Comparison of ENCODE assay signal across 26 mouse cellular contexts in the genomic region with DNA sequence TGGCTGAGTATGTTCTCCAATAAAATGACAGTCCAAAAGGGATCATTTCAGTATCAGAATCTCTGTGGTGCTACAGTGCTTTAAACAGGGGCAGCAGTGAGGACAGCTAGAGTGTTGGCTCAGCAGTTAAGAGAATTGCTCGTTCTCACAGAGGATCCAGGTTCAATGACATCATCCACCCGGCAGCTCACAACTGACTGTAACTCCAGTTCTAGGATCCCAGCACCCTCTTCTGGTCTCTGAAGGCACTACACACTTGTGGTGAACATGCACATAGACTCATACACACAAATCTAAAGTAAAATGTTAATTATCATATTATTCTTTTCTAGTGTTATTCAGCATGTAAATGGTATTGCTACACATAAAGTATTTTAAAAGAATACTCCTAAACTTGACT. TPM values are rescaled to one million over a fixed set of nuclear protein-coding genes. Genes with fewer than 3 reads are reported as not detected.
DNase-seq lines count a peak whose midpoint lies in the region; ATAC-seq and TF ChIP-seq lines count a peak whose summit lies in the region.
"Had no signal": no experiment of that assay in that cellular context is flagged by ENCODE, and none has a peak within 500 bp of the region (broad histone marks: within the 10 kb centered on the region; RNA-seq: fewer than 3 reads in every experiment).

No protein-coding gene starts in this region.

- H3K4me1 ChIP-seq in liver, postnatal 0 days (ENCODE audit: insufficient read depth), result no peaks in the 10 kb centered on the region
- H3K4me1 ChIP-seq in liver, embryonic 11.5 days (replicated peaks; ENCODE audit: control insufficient read depth, insufficient read depth, low read length), result no peaks in the 10 kb centered on the region
- 0 out of 2 replicates have a peak, but pooled peaks cover 2% of the 10 kb centered on the region for H3K4me1 ChIP-seq in stomach, postnatal 0 days (replicated peaks; ENCODE audit: control insufficient read depth, insufficient read depth)
- H3K4me1 ChIP-seq: heart, embryonic 10.5 days had no signal

- H3K9me3 ChIP-seq in liver, postnatal 0 days (ENCODE audit: low read length), result 0 out of 2 replicates have a peak, but pooled peaks cover 2% of the 10 kb centered on the region
- no peaks in the 10 kb centered on the region for H3K9me3 ChIP-seq in liver, embryonic 11.5 days (ENCODE audit: control insufficient read depth, low read length)
- no peaks in the 10 kb centered on the region for H3K9me3 ChIP-seq in stomach, postnatal 0 days (ENCODE audit: control insufficient read depth, low read length)
- H3K9me3 ChIP-seq: embryonic facial prominence, embryonic 12.5 days; embryonic facial prominence, embryonic 15.5 days; heart, embryonic 10.5 days had no signal

- no peak for DNase-seq in liver, postnatal 0 days
- DNase-seq in liver, embryonic 11.5 days (ENCODE audit: low spot score), result no peak
- peak; percentile 27 for DNase-seq in ES-CJ7 (ENCODE audit: low read depth, low spot score)
- DNase-seq in R1 (ENCODE audit: low read depth, low spot score), result peak; percentile 61
- no peak for DNase-seq in gastrocnemius, adult 2 months
- DNase-seq in stomach, postnatal 0 days (ENCODE audit: low spot score), result no peak
- DNase-seq: adrenal gland, postnatal 10 days; adrenal gland, postnatal 36 days; cerebellum, adult 18-20 months; cerebellum, adult 9-11 months; cerebellum, postnatal 25 days; forebrain, postnatal 0 days; gastrocnemius, postnatal 25 days; heart, adult 2 months; heart, postnatal 14 days; heart, postnatal 4 days had no signal

- no peak for TF ChIP-seq EP300 in liver, postnatal 0 days (IDR thresholded peaks at IDR 0.05; ENCODE audit: low read depth)
- TF ChIP-seq EP300 in stomach, postnatal 0 days (optimal IDR thresholded peaks at IDR 0.05), result no peak

- intact Hi-C loops in gastrocnemius, adult 2 months (cut with DNase I), result no loop called here

- H3K4me2 ChIP-seq in liver, postnatal 0 days (ENCODE audit: low read depth, low read length), result no peak overlapping the region
- H3K4me2 ChIP-seq in liver, embryonic 11.5 days, result no peak overlapping the region
- H3K4me2 ChIP-seq in stomach, postnatal 0 days (replicated peaks; ENCODE audit: low read depth), result no peak overlapping the region
- H3K4me2 ChIP-seq: embryonic facial prominence, embryonic 12.5 days; embryonic facial prominence, embryonic 15.5 days; heart, embryonic 13.5 days; hindbrain, embryonic 14.5 days had no signal

- H3K9ac ChIP-seq in liver, postnatal 0 days (replicated peaks), result no peak overlapping the region
- no peak overlapping the region for H3K9ac ChIP-seq in liver, embryonic 11.5 days (ENCODE audit: low read depth, low read length)
- no peak overlapping the region for H3K9ac ChIP-seq in stomach, postnatal 0 days (ENCODE audit: low read length)
- H3K9ac ChIP-seq: embryonic facial prominence, embryonic 12.5 days; embryonic facial prominence, embryonic 15.5 days; forebrain, postnatal 0 days; heart, embryonic 13.5 days; hindbrain, embryonic 14.5 days had no signal

- H3K4me3 ChIP-seq in liver, postnatal 0 days (ENCODE audit: low read depth, low read length), result no peak overlapping the region
- no peak overlapping the region for H3K4me3 ChIP-seq in liver, embryonic 11.5 days (ENCODE audit: low read depth, low read length)
- H3K4me3 ChIP-seq in gastrocnemius, adult 2 months, result no peak overlapping the region
- H3K4me3 ChIP-seq in stomach, postnatal 0 days (ENCODE audit: low read depth, low read length), result no peak overlapping the region
- H3K4me3 ChIP-seq: embryonic facial prominence, embryonic 12.5 days; embryonic facial prominence, embryonic 15.5 days; heart, adult 2 months; heart, embryonic 10.5 days; heart, embryonic 13.5 days had no signal

- 74% methylated on average over 2 of the region's 2 CpGs for WGBS in liver, postnatal 0 days (ENCODE audit: insufficient replicate concordance)
- 82% methylated on average over 2 of the region's 2 CpGs for WGBS in liver, embryonic 11.5 days
- 81% methylated on average over 2 of the region's 2 CpGs for WGBS in stomach, postnatal 0 days

- H3K27me3 ChIP-seq in liver, postnatal 0 days (ENCODE audit: insufficient read depth, low read length), result no peaks in the 10 kb centered on the region
- H3K27me3 ChIP-seq in liver, embryonic 11.5 days (replicated peaks; ENCODE audit: control insufficient read depth, insufficient read depth, low read length), result no peaks in the 10 kb centered on the region
- H3K27me3 ChIP-seq in stomach, postnatal 0 days (ENCODE audit: control insufficient read depth, insufficient read depth, low read length), result no peaks in the 10 kb centered on the region
- H3K27me3 ChIP-seq: embryonic facial prominence, embryonic 12.5 days; embryonic facial prominence, embryonic 15.5 days; heart, embryonic 13.5 days had no signal

- 0 out of 2 replicates have a peak, but pooled peaks have one; percentile 3 for TF ChIP-seq CTCF in liver, postnatal 0 days (IDR thresholded peaks at IDR 0.05; ENCODE audit: low read depth)
- no peak for TF ChIP-seq CTCF in gastrocnemius, adult 2 months (IDR thresholded peaks at IDR 0.05)
- no peak for TF ChIP-seq CTCF in stomach, postnatal 0 days (IDR thresholded peaks at IDR 0.05; ENCODE audit: low read depth)

- no peaks in the 10 kb centered on the region for H3K36me3 ChIP-seq in liver, postnatal 0 days (replicated peaks; ENCODE audit: insufficient read depth, low read length)
- H3K36me3 ChIP-seq in liver, embryonic 11.5 days (ENCODE audit: control insufficient read depth, insufficient read depth, low read length), result no peaks in the 10 kb centered on the region
- H3K36me3 ChIP-seq in stomach, postnatal 0 days (ENCODE audit: control insufficient read depth, insufficient read depth, low read length), result no peaks in the 10 kb centered on the region
- H3K36me3 ChIP-seq: embryonic facial prominence, embryonic 12.5 days; embryonic facial prominence, embryonic 15.5 days; G1E; heart, embryonic 10.5 days; heart, embryonic 13.5 days had no signal

- no peak overlapping the region for H3K27ac ChIP-seq in liver, postnatal 0 days (ENCODE audit: low read depth)
- no peak overlapping the region for H3K27ac ChIP-seq in liver, embryonic 11.5 days (ENCODE audit: low read depth, low read length)
- H3K27ac ChIP-seq in gastrocnemius, adult 2 months, result no peak overlapping the region
- no peak overlapping the region for H3K27ac ChIP-seq in stomach, postnatal 0 days (replicated peaks)
- H3K27ac ChIP-seq: embryonic facial prominence, embryonic 12.5 days; embryonic facial prominence, embryonic 15.5 days; heart, adult 2 months; heart, embryonic 10.5 days; heart, embryonic 13.5 days; hindbrain, embryonic 14.5 days; hindbrain, postnatal 0 days had no signal

- ATAC-seq in liver, postnatal 0 days, result no peak
- ATAC-seq in liver, embryonic 11.5 days (replicated peaks; ENCODE audit: low FRiP score), result no peak
- no peak for ATAC-seq in stomach, postnatal 0 days (ENCODE audit: low FRiP score, low TSS enrichment)
- ATAC-seq: CD4-positive, CD25-positive, alpha-beta regulatory T cell, adult 4 months; forebrain, embryonic 14.5 days; forebrain, postnatal 0 days; hindbrain, postnatal 0 days; inflammation-experienced regulatory T-cells, adult 6 months had no signal

RNA-seq across cellular contexts. Expression of a gene that starts 40.4 kb away (rescaled TPM):
- 8.8 and 11.8 TPM in 2 replicates for polyA plus RNA-seq in liver, postnatal 0 days (2015; fragmentation: Nextera tagmentation; extraction: Ambion mirVana)
- 15.8 and 16.2 TPM in 2 replicates for polyA plus RNA-seq in liver, embryonic 11.5 days (2014; fragmentation: Nextera tagmentation; extraction: Ambion mirVana)
- total RNA-seq in gastrocnemius, adult 2 months (2021), result 10 to 100 TPM; 18.5 to 19.4 TPM
- polyA plus RNA-seq in stomach, postnatal 0 days (2015; fragmentation: Nextera tagmentation; extraction: Ambion mirVana), result 5.0 and 7.5 TPM in 2 replicates

Comparison
In these comparisons a context has a peak if more than half of its experiments do, and no peak if none do; other contexts are left out.
1. DNase-seq: peak in ES-CJ7 (single experiment) and R1 (single experiment); none in liver, postnatal 0 days (single experiment), liver, embryonic 11.5 days (single experiment), gastrocnemius, adult 2 months (single experiment) and stomach, postnatal 0 days (single experiment).